Mouse (Mus musculus): ENCODE results near the gene Polr1b. TPM values are rescaled to one million over a fixed set of nuclear protein-coding genes. Genes with fewer than 3 reads are reported as not detected.
A peak's percentile ranks its signal among the peaks of the same experiment; 100 is the strongest.

Gene Polr1b
- polyA plus RNA-seq, 1 experiment from 2014 or later, result 10.3 TPM

DNA sequence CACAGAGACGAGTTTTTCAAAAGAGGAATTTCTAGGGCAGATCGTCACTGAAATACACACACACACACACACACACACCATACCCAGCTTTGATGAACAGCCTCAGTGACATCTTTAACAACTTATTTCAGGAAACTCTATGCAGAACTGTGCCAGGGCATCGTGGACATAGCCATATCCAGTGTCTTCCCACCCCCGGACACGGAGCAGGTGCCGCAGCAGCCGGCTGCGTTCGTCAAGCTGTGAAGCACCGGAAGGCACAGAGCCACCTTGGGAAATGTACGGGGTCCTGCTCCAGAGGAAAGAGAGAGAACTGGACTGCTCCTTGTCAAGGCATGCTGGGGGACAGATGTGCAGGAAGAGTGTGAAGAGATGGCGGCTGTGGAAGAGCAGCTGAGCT is 8.0 kb upstream of the Polr1b start:
- H3K27me3 ChIP-seq (ENCODE audit: control insufficient read depth, insufficient read depth, low read depth, low read length), result no peaks in the 10 kb centered on the region
- H3K4me1 ChIP-seq (ENCODE audit: control insufficient read depth, low read depth, low read length), result no peaks in the 10 kb centered on the region
- H3K9ac ChIP-seq (ENCODE audit: low read depth, low read length), result no peak overlapping the region
- 80% methylated on average over 12 of the region's 12 CpGs for WGBS (ENCODE audit: insufficient replicate concordance)
- H3K4me3 ChIP-seq (ENCODE audit: low read depth, low read length), result no peak overlapping the region
- no peak overlapping the region for H3K27ac ChIP-seq (ENCODE audit: low read length)
- H3K36me3 ChIP-seq (ENCODE audit: control insufficient read depth, insufficient read depth), result no peaks in the 10 kb centered on the region
- no peaks in the 10 kb centered on the region for H3K9me3 ChIP-seq (replicated peaks; ENCODE audit: control insufficient read depth, low read length)
- no peak overlapping the region for H3K4me2 ChIP-seq (ENCODE audit: low read depth, low read length)
- no peak for ATAC-seq (ENCODE audit: low read depth)

DNA sequence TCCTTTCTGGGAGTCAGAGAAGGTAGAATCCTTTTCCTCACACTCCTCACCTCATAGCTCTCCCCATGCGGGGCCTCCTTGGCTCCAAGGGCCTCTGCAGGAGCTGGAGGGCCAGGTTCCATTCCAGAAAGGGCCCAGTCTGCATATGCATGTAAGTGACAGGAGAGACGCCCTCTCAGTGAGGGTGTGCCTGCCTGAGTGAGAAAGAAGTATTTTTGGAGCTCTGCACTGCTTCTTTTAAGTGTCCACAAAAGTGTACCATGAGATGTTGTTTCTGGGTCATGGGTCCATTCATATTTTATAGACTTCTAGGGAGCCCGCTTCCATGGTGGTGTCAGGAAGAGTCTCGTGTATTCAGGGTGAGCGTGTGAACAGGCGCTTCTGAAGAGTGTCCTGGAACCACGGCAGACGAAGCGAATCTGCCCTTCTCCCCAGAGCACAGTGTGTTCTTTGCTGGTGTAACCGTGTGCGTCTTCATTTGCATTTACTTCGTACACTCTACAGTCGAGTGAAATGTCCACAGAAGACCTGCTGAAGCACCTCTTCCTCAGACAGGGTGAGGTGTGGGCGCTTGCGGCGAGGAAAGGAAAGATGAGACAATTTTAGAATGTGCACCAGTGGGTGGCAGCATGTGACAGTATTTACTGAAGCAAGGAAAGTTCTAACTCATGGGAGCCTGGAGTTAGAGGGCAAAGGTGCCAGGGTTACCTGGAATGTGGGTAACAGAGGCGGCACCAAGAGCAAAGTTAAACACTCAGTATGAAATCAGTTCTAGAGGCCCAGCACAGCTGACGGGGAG is 6.7 kb upstream of the Polr1b start:
- Histone ChIP-seq H3K4me2 (ENCODE audit: low read depth, low read length) (no peak overlapping the region), H3K27me3 (ENCODE audit: control insufficient read depth, insufficient read depth, low read depth, low read length) (no peaks in the 10 kb centered on the region), H3K27ac (ENCODE audit: low read length) (no peak overlapping the region), H3K4me1 (ENCODE audit: control insufficient read depth, low read depth, low read length) (no peaks in the 10 kb centered on the region), H3K4me3 (ENCODE audit: low read depth, low read length) (no peak overlapping the region), H3K36me3 (ENCODE audit: control insufficient read depth, insufficient read depth) (no peaks in the 10 kb centered on the region), H3K9ac (ENCODE audit: low read depth, low read length) (no peak overlapping the region), H3K9me3 (replicated peaks; ENCODE audit: control insufficient read depth, low read length) (no peaks in the 10 kb centered on the region)
- WGBS (ENCODE audit: insufficient replicate concordance), result 77% methylated on average over 18 of the region's 18 CpGs
- no peak for ATAC-seq (ENCODE audit: low read depth)

DNA sequence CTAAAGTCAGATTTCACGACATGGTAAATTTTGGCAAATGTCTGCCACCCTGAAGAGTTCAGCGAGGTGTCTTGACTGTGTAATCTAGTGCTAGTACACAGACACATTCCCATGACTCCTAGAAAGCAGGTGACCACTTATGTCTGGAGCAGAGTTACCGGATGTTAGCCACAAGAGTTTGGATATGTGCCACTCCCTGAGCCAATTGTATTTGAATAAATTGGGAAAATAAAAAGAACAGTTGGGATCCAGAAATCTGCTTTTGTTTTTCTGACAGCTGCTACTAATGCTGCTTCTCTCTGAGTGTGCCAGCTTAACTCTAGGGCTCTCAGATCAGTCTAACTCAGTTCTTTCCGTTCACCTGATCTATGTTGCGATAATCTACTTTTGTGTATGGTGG is 12.1 kb downstream of the Polr1b start:
- H3K36me3 ChIP-seq (ENCODE audit: control insufficient read depth, insufficient read depth), result peaks cover 46% of the 10 kb centered on the region
- H3K27me3 ChIP-seq (ENCODE audit: control insufficient read depth, insufficient read depth, low read depth, low read length), result no peaks in the 10 kb centered on the region
- H3K4me3 ChIP-seq (ENCODE audit: low read depth, low read length), result no peak overlapping the region
- no peak overlapping the region for H3K27ac ChIP-seq (ENCODE audit: low read length)
- 81% methylated on average over 5 of the region's 5 CpGs for WGBS (ENCODE audit: insufficient replicate concordance)
- H3K9ac ChIP-seq (ENCODE audit: low read depth, low read length), result no peak overlapping the region
- H3K9me3 ChIP-seq (replicated peaks; ENCODE audit: control insufficient read depth, low read length), result no peaks in the 10 kb centered on the region
- no peaks in the 10 kb centered on the region for H3K4me1 ChIP-seq (ENCODE audit: control insufficient read depth, low read depth, low read length)
- H3K4me2 ChIP-seq (ENCODE audit: low read depth, low read length), result no peak overlapping the region
- ATAC-seq (ENCODE audit: low read depth), result no peak

DNA sequence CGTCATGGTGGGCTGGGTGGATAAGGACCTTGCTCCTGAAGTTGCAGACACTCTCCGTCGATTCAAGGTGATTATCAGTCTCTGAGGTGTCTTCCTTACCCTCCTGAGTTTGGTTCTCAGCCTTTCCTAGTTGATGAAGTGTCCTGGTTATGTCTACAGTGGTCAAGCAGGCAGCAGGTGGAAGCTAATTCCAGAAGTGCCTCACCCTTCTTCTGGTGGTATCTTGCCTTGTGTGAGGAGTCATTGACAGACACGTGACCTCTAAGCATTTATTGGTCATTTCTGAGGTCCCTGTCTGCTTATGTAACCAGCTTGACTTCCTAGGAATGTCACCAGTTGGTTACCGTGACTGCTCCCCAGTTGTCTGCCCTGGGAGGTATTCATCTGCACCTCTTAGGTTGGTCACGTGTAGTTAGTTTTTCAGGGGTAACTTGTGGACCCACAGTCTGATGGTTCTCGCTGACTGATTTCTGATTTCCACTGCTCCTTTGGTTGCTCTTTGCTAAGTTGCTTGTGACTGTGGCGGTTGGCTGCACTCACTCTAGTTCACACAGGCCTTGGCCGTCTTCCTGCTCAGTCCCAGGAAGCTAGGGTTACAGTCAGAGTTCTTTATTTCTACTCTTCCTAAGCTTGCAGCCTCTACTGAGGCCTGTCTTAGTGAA is 15.0 kb downstream of the Polr1b start:
- ATAC-seq (ENCODE audit: low read depth), result no peak
- Histone ChIP-seq H3K9ac (ENCODE audit: low read depth, low read length) (no peak overlapping the region), H3K36me3 (ENCODE audit: control insufficient read depth, insufficient read depth) (peaks cover 48% of the 10 kb centered on the region), H3K4me3 (ENCODE audit: low read depth, low read length) (no peak overlapping the region), H3K9me3 (replicated peaks; ENCODE audit: control insufficient read depth, low read length) (no peaks in the 10 kb centered on the region), H3K27ac (ENCODE audit: low read length) (no peak overlapping the region), H3K27me3 (ENCODE audit: control insufficient read depth, insufficient read depth, low read depth, low read length) (no peaks in the 10 kb centered on the region), H3K4me2 (ENCODE audit: low read depth, low read length) (no peak overlapping the region), H3K4me1 (ENCODE audit: control insufficient read depth, low read depth, low read length) (no peaks in the 10 kb centered on the region)
- WGBS (ENCODE audit: insufficient replicate concordance), result 78% methylated on average over 9 of the region's 9 CpGs

DNA sequence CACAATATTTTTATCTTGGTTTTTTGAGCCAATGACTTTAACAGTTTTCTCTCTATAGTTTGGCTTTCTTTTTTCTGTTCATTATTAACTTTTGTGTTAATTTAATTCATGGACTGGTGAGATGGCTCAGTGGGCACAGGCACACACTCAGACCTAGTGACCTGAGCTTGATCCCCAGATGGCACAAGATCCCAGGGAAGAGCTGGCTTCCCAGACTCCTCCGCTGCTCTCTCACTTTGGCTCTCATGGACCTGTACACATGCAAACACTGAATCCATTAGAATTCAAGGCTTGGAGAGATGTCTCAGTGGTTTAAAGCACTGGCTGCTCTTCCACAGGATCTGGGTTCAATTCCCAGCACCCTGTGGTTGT is 15.6 kb downstream of the Polr1b start:
- H3K4me3 ChIP-seq (ENCODE audit: low read depth, low read length), result no peak overlapping the region
- no peak for ATAC-seq (ENCODE audit: low read depth)
- H3K4me1 ChIP-seq (ENCODE audit: control insufficient read depth, low read depth, low read length), result no peaks in the 10 kb centered on the region
- 95% methylated on average over 1 of the region's 1 CpGs for WGBS (ENCODE audit: insufficient replicate concordance)
- no peak overlapping the region for H3K27ac ChIP-seq (ENCODE audit: low read length)
- H3K36me3 ChIP-seq (ENCODE audit: control insufficient read depth, insufficient read depth), result peaks cover 52% of the 10 kb centered on the region
- no peaks in the 10 kb centered on the region for H3K27me3 ChIP-seq (ENCODE audit: control insufficient read depth, insufficient read depth, low read depth, low read length)
- no peaks in the 10 kb centered on the region for H3K9me3 ChIP-seq (replicated peaks; ENCODE audit: control insufficient read depth, low read length)
- H3K4me2 ChIP-seq (ENCODE audit: low read depth, low read length), result no peak overlapping the region
- H3K9ac ChIP-seq (ENCODE audit: low read depth, low read length), result no peak overlapping the region

DNA sequence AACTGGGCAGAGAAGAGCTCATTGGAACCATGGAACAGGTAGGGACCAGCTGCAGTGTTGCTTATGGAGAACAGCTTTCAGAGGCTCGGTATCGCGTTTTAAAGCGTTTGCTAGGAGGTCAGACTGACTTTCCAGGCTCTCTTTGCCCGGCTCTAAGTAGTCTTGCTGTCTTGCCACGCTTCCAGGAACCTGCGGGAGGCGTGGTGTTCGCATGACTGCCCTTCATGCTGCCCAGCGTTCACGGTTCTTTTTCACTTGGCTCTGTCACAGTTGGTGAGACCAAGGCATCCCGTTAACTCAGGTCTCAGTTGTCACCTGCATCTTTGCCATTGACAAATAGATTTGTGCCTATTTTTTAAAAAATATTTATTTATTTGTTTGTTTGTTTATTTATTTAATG is 17.3 kb downstream of the Polr1b start:
- no peak for ATAC-seq (ENCODE audit: low read depth)
- no peak overlapping the region for H3K27ac ChIP-seq (ENCODE audit: low read length)
- H3K36me3 ChIP-seq (ENCODE audit: control insufficient read depth, insufficient read depth), result peaks cover 56% of the 10 kb centered on the region
- H3K4me3 ChIP-seq (ENCODE audit: low read depth, low read length), result no peak overlapping the region
- no peaks in the 10 kb centered on the region for H3K27me3 ChIP-seq (ENCODE audit: control insufficient read depth, insufficient read depth, low read depth, low read length)
- no peaks in the 10 kb centered on the region for H3K4me1 ChIP-seq (ENCODE audit: control insufficient read depth, low read depth, low read length)
- no peak overlapping the region for H3K4me2 ChIP-seq (ENCODE audit: low read depth, low read length)
- H3K9ac ChIP-seq (ENCODE audit: low read depth, low read length), result no peak overlapping the region
- H3K9me3 ChIP-seq (replicated peaks; ENCODE audit: control insufficient read depth, low read length), result no peaks in the 10 kb centered on the region
- 87% methylated on average over 12 of the region's 12 CpGs for WGBS (ENCODE audit: insufficient replicate concordance)

DNA sequence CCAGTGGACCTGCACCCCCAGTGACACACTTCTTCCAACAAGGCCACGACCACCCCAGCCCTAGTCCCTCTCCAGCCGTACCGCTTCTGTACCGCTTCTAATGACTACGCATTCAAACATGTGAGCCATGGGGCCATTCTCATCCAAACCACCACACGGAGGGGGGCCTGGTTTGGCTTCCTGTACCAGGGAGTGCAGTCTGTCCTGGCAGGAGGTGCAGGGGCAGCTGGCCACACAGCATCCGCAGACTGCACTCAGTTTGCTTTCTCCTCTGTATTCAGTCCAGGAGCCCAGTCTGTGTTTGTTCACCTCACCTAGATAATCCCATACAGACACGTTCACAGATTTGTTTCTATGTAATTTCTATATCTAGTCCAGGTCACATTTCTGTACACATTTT is 21.2 kb downstream of the Polr1b start:
- Histone ChIP-seq H3K27me3 (ENCODE audit: control insufficient read depth, insufficient read depth, low read depth, low read length) (no peaks in the 10 kb centered on the region), H3K4me3 (ENCODE audit: low read depth, low read length) (no peak overlapping the region), H3K36me3 (ENCODE audit: control insufficient read depth, insufficient read depth) (peaks cover 55% of the 10 kb centered on the region), H3K9me3 (replicated peaks; ENCODE audit: control insufficient read depth, low read length) (no peaks in the 10 kb centered on the region), H3K9ac (ENCODE audit: low read depth, low read length) (no peak overlapping the region), H3K4me1 (ENCODE audit: control insufficient read depth, low read depth, low read length) (no peaks in the 10 kb centered on the region), H3K4me2 (ENCODE audit: low read depth, low read length) (no peak overlapping the region), H3K27ac (ENCODE audit: low read length) (no peak overlapping the region)
- no peak for ATAC-seq (ENCODE audit: low read depth)
- WGBS (ENCODE audit: insufficient replicate concordance), result 85% methylated on average over 8 of the region's 8 CpGs

DNA sequence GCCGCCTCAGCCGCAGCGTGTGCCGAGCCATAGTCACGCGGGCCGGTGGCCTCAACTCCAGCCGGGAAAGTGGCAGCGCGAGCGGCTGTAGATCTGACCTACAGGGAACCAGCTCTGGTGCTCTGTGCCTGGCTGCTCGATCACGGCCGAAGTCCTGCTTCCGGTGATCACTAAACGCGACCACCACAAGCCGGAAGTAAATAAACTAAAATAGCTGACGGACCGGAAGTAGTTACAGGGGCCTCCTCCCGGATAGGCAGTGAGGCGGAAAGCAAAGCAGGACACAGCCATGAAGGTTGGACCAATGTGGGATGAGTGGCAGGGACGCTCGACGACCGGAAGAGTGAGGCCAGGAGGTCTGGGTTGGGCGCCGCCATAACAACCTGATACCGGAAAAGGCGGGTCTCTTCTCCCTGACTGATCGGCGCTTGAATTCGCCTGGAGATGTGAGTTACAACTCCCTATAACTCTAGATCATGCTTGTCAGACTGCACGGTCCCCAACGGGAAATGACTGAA is 28.7 kb downstream of the Polr1b start, which contains the start of gene Chchd5:
Gene Chchd5 (plus strand): TSS at position 289 of the 518 bp plus-strand sequence.
- peak within 1 kb of the TSS; percentile 89 for H3K4me2 ChIP-seq (ENCODE audit: low read depth, low read length)
- ATAC-seq (ENCODE audit: low read depth), result peak; percentile 100
- peaks cover 20% of the 10 kb centered on the region for H3K4me1 ChIP-seq (ENCODE audit: control insufficient read depth, low read depth, low read length)
- H3K36me3 ChIP-seq (ENCODE audit: control insufficient read depth, insufficient read depth), result peaks cover 25% of the 10 kb centered on the region
- peak within 1 kb of the TSS; percentile 80 for H3K4me3 ChIP-seq (ENCODE audit: low read depth, low read length)
- under 1% methylated on average over 35 of the region's 35 CpGs for WGBS (ENCODE audit: insufficient replicate concordance)
- no peaks in the 10 kb centered on the region for H3K9me3 ChIP-seq (replicated peaks; ENCODE audit: control insufficient read depth, low read length)
- no peaks in the 10 kb centered on the region for H3K27me3 ChIP-seq (ENCODE audit: control insufficient read depth, insufficient read depth, low read depth, low read length)
- H3K9ac ChIP-seq (ENCODE audit: low read depth, low read length), result peak within 1 kb of the TSS; percentile 76
- H3K27ac ChIP-seq (ENCODE audit: low read length), result peak within 1 kb of the TSS; percentile 90

DNA sequence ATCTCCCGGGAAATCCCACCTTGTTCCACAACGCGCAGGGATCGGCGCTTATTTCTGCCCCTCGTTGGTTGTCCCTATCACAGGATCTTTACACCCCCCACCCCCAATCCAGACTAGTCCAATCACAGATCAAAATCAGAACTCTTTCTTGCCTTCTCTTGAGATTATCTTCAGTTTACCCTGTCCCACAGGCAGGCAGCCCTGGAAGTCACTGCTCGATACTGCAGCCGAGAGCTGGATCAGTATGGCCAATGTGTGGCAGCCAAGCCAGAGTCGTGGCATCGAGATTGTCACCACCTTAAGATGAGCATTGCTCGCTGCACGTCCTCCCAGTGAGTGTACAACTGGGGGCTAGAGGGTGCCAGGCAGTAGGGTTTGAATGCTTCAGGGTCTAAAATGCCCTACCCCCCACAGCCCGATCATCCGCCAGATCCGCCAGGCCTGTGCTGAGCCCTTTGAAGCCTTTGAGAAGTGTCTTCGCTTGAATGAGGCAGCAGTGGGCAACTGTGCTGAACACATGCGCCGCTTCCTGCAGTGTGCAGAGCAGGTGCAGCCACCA is 29.3 kb downstream of the Polr1b start:
- Histone ChIP-seq H3K27me3 (ENCODE audit: control insufficient read depth, insufficient read depth, low read depth, low read length) (no peaks in the 10 kb centered on the region), H3K4me1 (ENCODE audit: control insufficient read depth, low read depth, low read length) (peaks cover 20% of the 10 kb centered on the region), H3K36me3 (ENCODE audit: control insufficient read depth, insufficient read depth) (peaks cover 19% of the 10 kb centered on the region), H3K27ac (ENCODE audit: low read length) (peak overlapping the region; percentile 90), H3K4me3 (ENCODE audit: low read depth, low read length) (peak overlapping the region; percentile 80), H3K9ac (ENCODE audit: low read depth, low read length) (peak overlapping the region; percentile 76), H3K9me3 (replicated peaks; ENCODE audit: control insufficient read depth, low read length) (no peaks in the 10 kb centered on the region), H3K4me2 (ENCODE audit: low read depth, low read length) (peak overlapping the region; percentile 89)
- ATAC-seq (ENCODE audit: low read depth), result 0 out of 2 replicates have a peak, but pooled peaks have one; percentile 6
- 28% methylated on average over 18 of the region's 18 CpGs for WGBS (ENCODE audit: insufficient replicate concordance)
